Mouse (Mus musculus): ENCODE measurements around the gene Myo18b. TPM values are rescaled to one million over a fixed set of nuclear protein-coding genes. Genes with fewer than 3 reads are reported as not detected.
A peak's percentile ranks its signal among the peaks of the same experiment; 100 is the strongest.

Myo18b gene
- polyA plus RNA-seq, 1 experiment from 2014 or later = 0.40 TPM

DNA sequence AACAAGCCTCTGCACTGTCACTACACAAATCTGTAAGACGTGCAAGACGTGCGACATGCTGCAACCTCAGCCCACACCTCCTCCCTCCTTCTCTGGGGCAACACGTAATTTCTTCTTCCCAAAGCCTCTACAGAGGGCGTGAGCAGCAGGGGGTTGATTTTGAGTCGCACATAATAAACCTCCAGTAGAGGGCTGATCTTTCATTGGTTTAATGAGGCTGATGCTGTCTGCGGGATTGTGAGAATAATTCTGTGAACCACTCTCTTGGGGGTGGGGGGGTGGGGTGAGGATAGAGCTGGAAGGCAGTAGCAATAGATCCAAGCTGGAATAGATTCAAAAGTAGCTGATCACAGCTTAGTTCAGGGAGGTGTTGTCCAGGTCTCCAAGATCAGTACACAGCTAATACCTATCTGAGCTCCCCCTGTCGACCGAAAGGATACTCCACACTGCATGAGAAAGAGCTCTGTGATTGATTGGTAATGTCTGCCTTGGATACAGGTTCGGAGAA is 235.2 kb downstream of the Myo18b start:
- Histone ChIP-seq H3K36me3 (ENCODE audit: control insufficient read depth, insufficient read depth, low read length) (no peaks in the 10 kb centered on the region), H3K27ac (ENCODE audit: low read length) (no peak overlapping the region), H3K4me2 (ENCODE audit: low read depth, low read length) (no peak overlapping the region), H3K9ac (ENCODE audit: low read depth, low read length) (no peak overlapping the region), H3K4me3 (ENCODE audit: low read length) (no peak overlapping the region), H3K4me1 (ENCODE audit: control insufficient read depth, insufficient read depth, low read length) (0 out of 2 replicates have a peak, but pooled peaks cover 4% of the 10 kb centered on the region), H3K9me3 (ENCODE audit: control insufficient read depth, low read length) (no peaks in the 10 kb centered on the region), H3K27me3 (replicated peaks; ENCODE audit: control insufficient read depth, insufficient read depth, low read length) (peaks cover 2% of the 10 kb centered on the region; the same call in 1 of the 2 replicates)
- 37% methylated on average over 10 of the region's 10 CpGs for WGBS
- no peak for ATAC-seq

DNA sequence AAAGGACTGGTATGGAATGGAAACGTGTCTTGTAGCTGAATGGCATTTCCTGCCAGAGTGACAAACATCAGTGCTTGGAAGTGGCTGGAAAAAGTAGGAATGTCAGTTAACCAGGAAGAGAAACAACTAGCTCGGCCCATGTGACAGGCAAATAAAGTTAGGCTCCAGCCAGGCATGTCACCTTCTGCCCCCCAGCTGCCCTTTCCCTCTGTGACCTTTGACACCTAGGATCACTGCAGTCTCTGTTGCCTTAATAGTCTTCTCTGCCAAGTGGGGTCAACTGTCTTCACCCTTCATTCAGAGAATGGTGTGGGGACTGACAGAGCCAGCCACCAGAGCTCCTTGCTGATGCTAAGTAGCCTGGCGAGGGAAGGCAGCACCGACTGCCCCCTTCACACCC is 236.9 kb downstream of the Myo18b start:
- 40% methylated on average over 4 of the region's 4 CpGs for WGBS
- H3K27ac ChIP-seq (ENCODE audit: low read length) = no peak overlapping the region
- peaks cover 5% of the 10 kb centered on the region; the same call in 1 of the 2 replicates for H3K27me3 ChIP-seq (replicated peaks; ENCODE audit: control insufficient read depth, insufficient read depth, low read length)
- no peak overlapping the region for H3K9ac ChIP-seq (ENCODE audit: low read depth, low read length)
- no peaks in the 10 kb centered on the region for H3K36me3 ChIP-seq (ENCODE audit: control insufficient read depth, insufficient read depth, low read length)
- no peaks in the 10 kb centered on the region for H3K9me3 ChIP-seq (ENCODE audit: control insufficient read depth, low read length)
- H3K4me2 ChIP-seq (ENCODE audit: low read depth, low read length) = no peak overlapping the region
- ATAC-seq = no peak
- no peak overlapping the region for H3K4me3 ChIP-seq (ENCODE audit: low read length)
- 0 out of 2 replicates have a peak, but pooled peaks cover 7% of the 10 kb centered on the region for H3K4me1 ChIP-seq (ENCODE audit: control insufficient read depth, insufficient read depth, low read length)

DNA sequence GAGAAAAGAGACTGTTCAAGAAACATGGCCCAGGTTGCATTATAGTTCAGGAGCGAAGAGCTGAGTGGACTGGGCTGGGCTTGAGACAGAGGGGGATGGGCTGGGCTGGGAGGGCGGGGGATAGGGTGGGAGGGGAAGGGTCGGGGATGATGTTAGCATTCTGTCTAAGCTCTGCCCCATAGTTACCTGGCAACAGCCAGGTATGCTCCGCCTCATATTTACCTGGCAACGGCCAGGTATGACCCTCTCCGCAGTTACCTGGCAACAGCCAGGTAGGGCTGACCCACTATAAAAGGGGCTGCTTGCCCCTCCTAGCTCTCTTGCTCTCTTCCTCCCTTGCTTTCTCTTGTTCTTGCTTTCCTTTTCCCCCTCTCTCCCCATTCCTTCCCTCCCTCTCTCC is 239.4 kb downstream of the Myo18b start:
- 0 out of 2 replicates have a peak, but pooled peaks cover 7% of the 10 kb centered on the region for H3K4me1 ChIP-seq (ENCODE audit: control insufficient read depth, insufficient read depth, low read length)
- H3K4me2 ChIP-seq (ENCODE audit: low read depth, low read length) = no peak overlapping the region
- H3K9me3 ChIP-seq (ENCODE audit: control insufficient read depth, low read length) = no peaks in the 10 kb centered on the region
- H3K4me3 ChIP-seq (ENCODE audit: low read length) = no peak overlapping the region
- H3K27ac ChIP-seq (ENCODE audit: low read length) = no peak overlapping the region
- WGBS = 7% methylated on average over 6 of the region's 6 CpGs
- no peak for ATAC-seq
- peaks cover 5% of the 10 kb centered on the region; the same call in 1 of the 2 replicates for H3K27me3 ChIP-seq (replicated peaks; ENCODE audit: control insufficient read depth, insufficient read depth, low read length)
- no peak overlapping the region for H3K9ac ChIP-seq (ENCODE audit: low read depth, low read length)
- H3K36me3 ChIP-seq (ENCODE audit: control insufficient read depth, insufficient read depth, low read length) = no peaks in the 10 kb centered on the region

DNA sequence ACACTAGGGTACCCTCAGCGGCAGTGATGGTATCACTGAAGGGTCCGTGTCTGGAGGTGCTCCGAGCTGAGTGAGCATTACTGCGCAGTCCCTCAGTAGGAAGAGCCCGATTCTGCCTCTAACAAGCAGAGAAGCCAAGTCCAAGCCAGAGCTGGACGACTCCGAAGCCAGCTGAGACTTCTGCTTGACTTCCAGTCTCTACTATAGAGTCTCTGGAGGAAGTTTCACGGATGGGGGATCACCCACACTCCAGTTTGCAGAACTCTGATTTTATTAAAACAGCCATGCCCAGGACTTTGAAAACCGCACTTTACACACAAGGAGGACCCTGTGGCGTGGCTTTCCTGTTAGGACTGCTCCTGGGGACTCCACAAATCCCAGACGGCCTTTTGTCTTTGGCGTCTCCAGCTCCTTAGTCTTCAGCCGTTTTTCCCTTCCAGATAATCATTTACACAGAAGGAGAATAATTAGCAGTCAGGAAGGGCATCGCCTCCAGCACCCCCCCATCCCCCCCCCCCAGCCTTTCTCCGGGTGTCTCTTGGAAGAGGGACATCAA is 240.1 kb downstream of the Myo18b start:
- H3K4me2 ChIP-seq (ENCODE audit: low read depth, low read length) = peak overlapping the region; percentile 28; the same call in 1 of the 2 replicates
- no peak overlapping the region for H3K9ac ChIP-seq (ENCODE audit: low read depth, low read length)
- H3K27ac ChIP-seq (ENCODE audit: low read length) = no peak overlapping the region
- WGBS = 2% methylated on average over 15 of the region's 15 CpGs
- H3K4me3 ChIP-seq (ENCODE audit: low read length) = no peak overlapping the region
- H3K4me1 ChIP-seq (ENCODE audit: control insufficient read depth, insufficient read depth, low read length) = 0 out of 2 replicates have a peak, but pooled peaks cover 7% of the 10 kb centered on the region
- H3K36me3 ChIP-seq (ENCODE audit: control insufficient read depth, insufficient read depth, low read length) = no peaks in the 10 kb centered on the region
- peaks cover 5% of the 10 kb centered on the region; the same call in 1 of the 2 replicates for H3K27me3 ChIP-seq (replicated peaks; ENCODE audit: control insufficient read depth, insufficient read depth, low read length)
- no peak for ATAC-seq
- no peaks in the 10 kb centered on the region for H3K9me3 ChIP-seq (ENCODE audit: control insufficient read depth, low read length)

DNA sequence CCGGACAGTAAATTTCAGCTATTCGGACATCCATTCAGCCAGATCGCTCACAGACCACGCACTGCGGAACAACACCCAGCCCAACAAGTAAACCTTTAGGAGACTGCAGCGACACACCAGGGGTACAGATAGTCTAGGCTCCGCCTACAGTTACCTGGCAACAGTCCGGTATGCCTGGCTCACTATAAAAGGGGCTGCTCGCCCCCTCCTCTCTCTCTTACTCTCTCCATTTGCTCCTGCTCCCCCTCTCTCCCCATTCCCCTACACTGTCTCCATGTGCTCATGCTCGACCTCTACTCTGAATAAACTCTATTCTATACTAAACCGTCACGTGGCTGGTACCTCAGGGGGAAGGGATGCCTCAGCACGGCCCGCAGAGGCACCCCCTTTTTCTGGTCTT is 240.6 kb downstream of the Myo18b start:
- Histone ChIP-seq H3K9me3 (ENCODE audit: control insufficient read depth, low read length) (no peaks in the 10 kb centered on the region), H3K27me3 (replicated peaks; ENCODE audit: control insufficient read depth, insufficient read depth, low read length) (peaks cover 5% of the 10 kb centered on the region; the same call in 1 of the 2 replicates), H3K9ac (ENCODE audit: low read depth, low read length) (no peak overlapping the region), H3K4me2 (ENCODE audit: low read depth, low read length) (peak overlapping the region; percentile 28; the same call in 1 of the 2 replicates), H3K4me1 (ENCODE audit: control insufficient read depth, insufficient read depth, low read length) (0 out of 2 replicates have a peak, but pooled peaks cover 7% of the 10 kb centered on the region), H3K36me3 (ENCODE audit: control insufficient read depth, insufficient read depth, low read length) (no peaks in the 10 kb centered on the region), H3K4me3 (ENCODE audit: low read length) (no peak overlapping the region), H3K27ac (ENCODE audit: low read length) (no peak overlapping the region)
- ATAC-seq = no peak
- 5% methylated on average over 14 of the region's 14 CpGs for WGBS

DNA sequence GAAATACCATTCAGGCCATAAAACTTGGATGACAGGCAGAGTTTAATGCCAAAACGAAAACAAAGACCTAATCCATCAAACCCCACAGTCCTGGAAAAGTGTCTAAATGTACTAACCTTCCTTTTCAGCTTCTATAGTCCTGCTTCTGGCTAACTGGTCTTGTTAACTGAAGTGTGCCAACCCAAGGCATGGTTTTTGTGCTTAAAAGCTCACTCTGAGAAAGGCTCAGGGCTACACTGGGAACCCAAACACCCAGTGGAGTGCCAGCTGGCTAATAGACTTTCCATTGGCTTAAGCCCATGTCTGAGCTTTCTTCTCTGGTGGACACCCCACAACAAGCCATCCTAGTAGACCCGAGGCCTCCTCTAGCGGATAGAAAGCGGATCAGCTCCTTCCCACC is 244.1 kb downstream of the Myo18b start:
- Histone ChIP-seq H3K27ac (ENCODE audit: low read length) (no peak overlapping the region), H3K27me3 (replicated peaks; ENCODE audit: control insufficient read depth, insufficient read depth, low read length) (peaks cover 5% of the 10 kb centered on the region; the same call in 1 of the 2 replicates), H3K36me3 (ENCODE audit: control insufficient read depth, insufficient read depth, low read length) (no peaks in the 10 kb centered on the region), H3K4me3 (ENCODE audit: low read length) (no peak overlapping the region), H3K9me3 (ENCODE audit: control insufficient read depth, low read length) (no peaks in the 10 kb centered on the region), H3K4me1 (ENCODE audit: control insufficient read depth, insufficient read depth, low read length) (0 out of 2 replicates have a peak, but pooled peaks cover 7% of the 10 kb centered on the region), H3K9ac (ENCODE audit: low read depth, low read length) (no peak overlapping the region), H3K4me2 (ENCODE audit: low read depth, low read length) (no peak overlapping the region)
- WGBS = 76% methylated on average over 4 of the region's 4 CpGs
- no peak for ATAC-seq

DNA sequence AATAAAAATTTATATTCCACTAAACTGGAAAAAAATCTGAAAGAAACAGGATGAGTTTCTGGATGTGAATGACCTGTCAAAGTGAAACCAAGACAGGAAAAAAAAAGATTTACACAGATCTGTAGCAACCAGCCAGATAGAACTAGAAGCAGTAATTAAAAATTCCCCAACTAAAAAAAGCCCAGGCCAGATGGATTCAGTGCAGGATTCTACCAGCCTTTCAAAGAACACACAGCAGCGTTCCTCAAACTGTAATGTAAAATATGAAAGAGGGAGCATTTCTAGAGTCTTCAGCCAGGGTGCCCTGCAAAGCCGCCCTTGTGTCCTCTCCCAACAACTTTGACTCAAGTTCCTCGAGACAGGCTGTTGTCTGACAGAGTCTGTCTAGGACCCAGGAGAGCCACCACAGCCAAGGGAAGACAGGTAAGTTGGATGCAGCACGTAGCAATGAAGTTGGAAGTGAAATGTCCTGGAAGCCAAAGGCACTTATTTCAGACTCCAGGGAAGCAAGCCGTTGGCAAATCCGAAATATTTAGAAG is 246.9 kb downstream of the Myo18b start:
- H3K27ac ChIP-seq (ENCODE audit: low read length) = no peak overlapping the region
- H3K9me3 ChIP-seq (ENCODE audit: control insufficient read depth, low read length) = no peaks in the 10 kb centered on the region
- ATAC-seq = no peak
- no peaks in the 10 kb centered on the region for H3K4me1 ChIP-seq (ENCODE audit: control insufficient read depth, insufficient read depth, low read length)
- H3K9ac ChIP-seq (ENCODE audit: low read depth, low read length) = no peak overlapping the region
- H3K4me3 ChIP-seq (ENCODE audit: low read length) = no peak overlapping the region
- H3K27me3 ChIP-seq (replicated peaks; ENCODE audit: control insufficient read depth, insufficient read depth, low read length) = no peaks in the 10 kb centered on the region
- no peaks in the 10 kb centered on the region for H3K36me3 ChIP-seq (ENCODE audit: control insufficient read depth, insufficient read depth, low read length)
- WGBS = 79% methylated on average over 6 of the region's 6 CpGs
- no peak overlapping the region for H3K4me2 ChIP-seq (ENCODE audit: low read depth, low read length)

DNA sequence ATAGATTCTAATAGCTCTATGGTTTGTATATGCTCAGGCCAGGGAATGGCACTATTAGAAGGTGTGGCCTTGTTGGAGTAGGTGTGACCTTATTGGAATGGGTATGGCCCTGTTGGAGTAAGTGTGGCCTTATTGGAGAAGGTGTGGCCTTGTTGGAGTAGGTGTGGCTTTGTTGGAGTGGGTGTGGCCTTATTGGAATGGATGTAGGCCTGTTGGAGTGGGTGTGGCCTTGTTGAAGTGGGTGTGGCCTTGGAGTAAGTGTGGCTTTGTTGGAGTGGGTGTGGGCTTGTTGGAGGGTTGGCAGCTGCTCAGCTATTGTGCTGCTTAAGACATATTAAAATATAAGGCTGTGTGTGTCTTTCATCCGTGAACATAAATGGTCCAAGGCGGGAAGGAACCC is 249.3 kb downstream of the Myo18b start:
- no peak for ATAC-seq
- 90% methylated on average over 2 of the region's 2 CpGs for WGBS
- Histone ChIP-seq H3K27me3 (replicated peaks; ENCODE audit: control insufficient read depth, insufficient read depth, low read length) (no peaks in the 10 kb centered on the region), H3K27ac (ENCODE audit: low read length) (no peak overlapping the region), H3K9ac (ENCODE audit: low read depth, low read length) (no peak overlapping the region), H3K9me3 (ENCODE audit: control insufficient read depth, low read length) (no peaks in the 10 kb centered on the region), H3K4me2 (ENCODE audit: low read depth, low read length) (no peak overlapping the region), H3K4me1 (ENCODE audit: control insufficient read depth, insufficient read depth, low read length) (no peaks in the 10 kb centered on the region), H3K4me3 (ENCODE audit: low read length) (no peak overlapping the region), H3K36me3 (ENCODE audit: control insufficient read depth, insufficient read depth, low read length) (no peaks in the 10 kb centered on the region)

DNA sequence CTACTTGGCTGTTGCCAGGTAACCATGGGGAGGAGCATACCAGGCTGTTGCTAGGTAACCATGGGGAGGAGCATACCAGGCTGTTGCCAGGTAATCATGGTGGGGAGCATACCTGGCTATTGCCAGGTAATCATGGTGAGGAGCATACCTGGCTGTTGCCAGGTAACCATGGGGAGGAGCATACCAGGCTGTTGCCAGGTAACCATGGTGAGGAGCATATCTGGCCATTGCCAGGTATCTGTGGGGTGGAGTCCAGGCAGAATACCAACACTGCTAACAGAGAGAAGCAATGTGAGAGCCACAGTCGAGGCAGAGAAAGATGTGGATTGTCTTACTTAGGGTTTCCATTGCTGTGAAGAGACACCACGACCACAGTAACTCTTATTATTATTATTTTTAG is 250.6 kb downstream of the Myo18b start:
- no peak for ATAC-seq
- H3K36me3 ChIP-seq (ENCODE audit: control insufficient read depth, insufficient read depth, low read length) = no peaks in the 10 kb centered on the region

More for the DNA sequence above, 250.6 kb downstream of the Myo18b start:
- WGBS = 80% methylated on average over 2 of the region's 2 CpGs
- H3K27me3 ChIP-seq (replicated peaks; ENCODE audit: control insufficient read depth, insufficient read depth, low read length) = no peaks in the 10 kb centered on the region
- no peak overlapping the region for H3K27ac ChIP-seq (ENCODE audit: low read length)
- H3K4me1 ChIP-seq (ENCODE audit: control insufficient read depth, insufficient read depth, low read length) = 0 out of 2 replicates have a peak, but pooled peaks cover 3% of the 10 kb centered on the region
- H3K9me3 ChIP-seq (ENCODE audit: control insufficient read depth, low read length) = no peaks in the 10 kb centered on the region
- no peak overlapping the region for H3K4me2 ChIP-seq (ENCODE audit: low read depth, low read length)
- no peak overlapping the region for H3K4me3 ChIP-seq (ENCODE audit: low read length)
- H3K9ac ChIP-seq (ENCODE audit: low read depth, low read length) = no peak overlapping the region
